Comparison of ENCODE assay signal across 8 mouse cellular contexts in genomic region chr6:85189911-85190591, GRCm38 (mm10). TPM values are rescaled to one million over a fixed set of nuclear protein-coding genes. Genes with fewer than 3 reads are reported as not detected.
DNase-seq lines count a peak whose midpoint lies in the region; ATAC-seq lines count a peak whose summit lies in the region.

No protein-coding gene starts in this region.

- H3K9ac ChIP-seq in hindbrain, embryonic 11.5 days (ENCODE audit: low read depth, low read length): no peak overlapping the region
- no peak overlapping the region for H3K9ac ChIP-seq in liver, embryonic 13.5 days

- H3K4me3 ChIP-seq in megakaryocyte, embryonic 14.5 days (replicated peaks): peak overlapping the region; percentile 42
- peak overlapping the region; percentile 18 for H3K4me3 ChIP-seq in hindbrain, embryonic 11.5 days (ENCODE audit: low read depth, low read length)
- H3K4me3 ChIP-seq in liver, embryonic 13.5 days (replicated peaks): peak overlapping the region; percentile 16; the same call in 1 of the 2 replicates

- H3K36me3 ChIP-seq in megakaryocyte, embryonic 14.5 days (replicated peaks; ENCODE audit: low read length): no peaks in the 10 kb centered on the region
- no peaks in the 10 kb centered on the region for H3K36me3 ChIP-seq in hindbrain, embryonic 11.5 days (ENCODE audit: control insufficient read depth, insufficient read depth, low read length)
- no peaks in the 10 kb centered on the region for H3K36me3 ChIP-seq in liver, embryonic 13.5 days

- peak overlapping the region; percentile 31 for H3K4me2 ChIP-seq in hindbrain, embryonic 11.5 days (replicated peaks; ENCODE audit: low read depth, low read length)
- peak overlapping the region; percentile 35; the same call in 1 of the 2 replicates for H3K4me2 ChIP-seq in liver, embryonic 13.5 days

- no peak overlapping the region for H3K27ac ChIP-seq in hindbrain, embryonic 11.5 days (ENCODE audit: low read depth, low read length)
- H3K27ac ChIP-seq in liver, embryonic 13.5 days: no peak overlapping the region

- under 1% methylated on average over 52 of the region's 52 CpGs for WGBS in hindbrain, embryonic 11.5 days
- 2% methylated on average over 52 of the region's 52 CpGs for WGBS in liver, embryonic 13.5 days (ENCODE audit: insufficient replicate concordance)

- H3K4me1 ChIP-seq in megakaryocyte, embryonic 14.5 days: peaks cover 15% of the 10 kb centered on the region
- H3K4me1 ChIP-seq in hindbrain, embryonic 11.5 days (replicated peaks; ENCODE audit: control insufficient read depth, insufficient read depth, low read length): peaks cover 17% of the 10 kb centered on the region
- H3K4me1 ChIP-seq in liver, embryonic 13.5 days (replicated peaks): peaks cover 5% of the 10 kb centered on the region

- peaks cover 5% of the 10 kb centered on the region; the same call in 1 of the 2 replicates for H3K9me3 ChIP-seq in megakaryocyte, embryonic 14.5 days
- no peaks in the 10 kb centered on the region for H3K9me3 ChIP-seq in hindbrain, embryonic 11.5 days (ENCODE audit: control insufficient read depth, low read length)
- H3K9me3 ChIP-seq in liver, embryonic 13.5 days (replicated peaks): no peaks in the 10 kb centered on the region

- DNase-seq in adrenal gland, adult 2 months: peak; percentile 40
- no peak for DNase-seq in adrenal gland, postnatal 4 days (ENCODE audit: low spot score in 2 of 2)
- DNase-seq in hindbrain, embryonic 11.5 days (ENCODE audit: low spot score): peak; percentile 76
- DNase-seq in liver, embryonic 13.5 days: no peak
- DNase-seq in right cerebral cortex, postnatal 25 days: peak; percentile 64
- no peak for DNase-seq in gastrocnemius, adult 8-10 months (ENCODE audit: low spot score in 2 of 2)

- no peak for ATAC-seq in megakaryocyte, adult 5-6 weeks (ENCODE audit: poor library complexity, severe bottlenecking)
- no peak for ATAC-seq in hindbrain, embryonic 11.5 days (ENCODE audit: low FRiP score)
- ATAC-seq in liver, embryonic 13.5 days (ENCODE audit: low read depth): no peak

- H3K27me3 ChIP-seq in megakaryocyte, embryonic 14.5 days (replicated peaks): peaks cover 97% of the 10 kb centered on the region
- peaks cover 91% of the 10 kb centered on the region for H3K27me3 ChIP-seq in hindbrain, embryonic 11.5 days (ENCODE audit: control insufficient read depth, insufficient read depth, low read length)
- H3K27me3 ChIP-seq in liver, embryonic 13.5 days: peaks cover 99% of the 10 kb centered on the region

RNA-seq across cellular contexts. Expression of gene Emx1, which starts 2.8 kb away (rescaled TPM):
- not detected for total RNA-seq in adrenal gland, adult 2 months (2021)
- polyA plus RNA-seq in adrenal gland, adult 2 months (2012; rRNA removed): not detected in 2 replicates
- total RNA-seq in adrenal gland, postnatal 4 days (2021): 1 to 10 TPM in 1 of 2 experiments, under 1 TPM in 1; 0.31 to 4.5 TPM
- polyA plus RNA-seq in megakaryocyte, embryonic 14.5 days (2012; ENCODE audit: insufficient read depth, low replicate concordance): not detected in 2 replicates
- total RNA-seq in megakaryocyte, adult 5-6 weeks (2015): not detected in 2 replicates
- total RNA-seq in megakaryocyte, adult 5-6 weeks (2017): not detected in 2 replicates
- 0.13 TPM in 1 of 2 replicates, not detected in the other for polyA plus RNA-seq in hindbrain, embryonic 11.5 days (2014; fragmentation: Nextera tagmentation; extraction: Ambion mirVana)
- polyA plus RNA-seq in liver, embryonic 13.5 days (2015; fragmentation: Nextera tagmentation; extraction: Ambion mirVana): 0.08 TPM in 1 of 2 replicates, not detected in the other
- not detected for total RNA-seq in gastrocnemius, adult 8-10 months (2022)

RNA-seq across cellular contexts. Expression of gene Spr, which starts 52.5 kb away (rescaled TPM):
- total RNA-seq in adrenal gland, adult 2 months (2021): 10 to 100 TPM; 56.3 to 74.8 TPM
- 22.7 and 43.9 TPM in 2 replicates for polyA plus RNA-seq in adrenal gland, adult 2 months (2012; rRNA removed)
- 10 to 100 TPM; 63.8 to 66.0 TPM for total RNA-seq in adrenal gland, postnatal 4 days (2021)
- 23.7 and 32.1 TPM in 2 replicates for polyA plus RNA-seq in megakaryocyte, embryonic 14.5 days (2012; ENCODE audit: insufficient read depth, low replicate concordance)
- 14.9 and 16.4 TPM in 2 replicates for total RNA-seq in megakaryocyte, adult 5-6 weeks (2015)
- total RNA-seq in megakaryocyte, adult 5-6 weeks (2017): 19.8 and 20.2 TPM in 2 replicates
- polyA plus RNA-seq in hindbrain, embryonic 11.5 days (2014; fragmentation: Nextera tagmentation; extraction: Ambion mirVana): 42.8 and 52.0 TPM in 2 replicates
- 29.5 and 30.7 TPM in 2 replicates for polyA plus RNA-seq in liver, embryonic 13.5 days (2015; fragmentation: Nextera tagmentation; extraction: Ambion mirVana)
- total RNA-seq in gastrocnemius, adult 8-10 months (2022): 10 to 100 TPM; 49.3 to 59.9 (median 58.7) TPM

Comparison
In these comparisons a context has a peak if more than half of its experiments do, and no peak if none do; other contexts are left out.
1. DNase-seq: peak in adrenal gland, adult 2 months (single experiment), hindbrain, embryonic 11.5 days (single experiment) and right cerebral cortex, postnatal 25 days (single experiment); none in adrenal gland, postnatal 4 days (0 of 2), liver, embryonic 13.5 days (single experiment) and gastrocnemius, adult 8-10 months (0 of 2).
2. Peak in every context shown above with its lines, with median percentiles within 50 percentile points of each other: H3K4me3 ChIP-seq.